ENCODE assay signal across 29 mouse cellular contexts in the genomic region with DNA sequence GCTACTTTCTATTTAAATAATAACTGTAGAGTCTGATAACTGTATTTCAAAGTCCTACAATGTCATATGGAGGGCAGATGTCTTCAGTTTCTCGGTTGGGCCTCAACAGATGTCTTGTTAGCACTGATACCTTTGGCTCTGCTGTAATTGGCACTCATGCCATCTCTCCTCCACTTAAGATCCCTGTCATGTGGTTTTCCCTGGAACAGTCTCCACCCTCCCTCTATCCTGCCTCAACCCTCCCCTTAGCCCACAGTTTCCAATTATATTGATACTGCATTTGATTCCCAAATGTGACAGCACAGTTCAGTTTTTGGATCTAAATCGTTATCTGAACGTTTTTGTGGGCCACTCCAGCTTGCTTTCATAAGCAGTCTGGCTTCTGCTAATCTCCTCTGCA. TPM values are rescaled to one million over a fixed set of nuclear protein-coding genes. Genes with fewer than 3 reads are reported as not detected.
DNase-seq lines count a peak whose midpoint lies in the region; ATAC-seq and TF ChIP-seq lines count a peak whose summit lies in the region.
"Had no signal": no experiment of that assay in that cellular context is flagged by ENCODE, and none has a peak within 500 bp of the region (broad histone marks: within the 10 kb centered on the region; RNA-seq: fewer than 3 reads in every experiment).

No protein-coding gene starts in this region.

- no peaks in the 10 kb centered on the region for H3K27me3 ChIP-seq in forebrain, embryonic 14.5 days (replicated peaks; ENCODE audit: control insufficient read depth, insufficient read depth, low read length)
- H3K27me3 ChIP-seq in forebrain, embryonic 12.5 days, result peaks cover 7% of the 10 kb centered on the region; the same call in 1 of the 2 replicates
- H3K27me3 ChIP-seq: hindbrain, embryonic 13.5 days; midbrain, embryonic 13.5 days; neural tube, embryonic 15.5 days; Patski; stomach, embryonic 15.5 days had no signal

- no peaks in the 10 kb centered on the region for H3K9me3 ChIP-seq in forebrain, embryonic 14.5 days (replicated peaks; ENCODE audit: control insufficient read depth, low read length)
- no peaks in the 10 kb centered on the region for H3K9me3 ChIP-seq in forebrain, embryonic 12.5 days
- H3K9me3 ChIP-seq: G1E; heart, embryonic 10.5 days; hindbrain, embryonic 13.5 days; liver, embryonic 12.5 days; midbrain, embryonic 13.5 days; neural tube, embryonic 15.5 days; stomach, embryonic 15.5 days had no signal

- H3K4me2 ChIP-seq in forebrain, embryonic 14.5 days (ENCODE audit: low read length), result no peak overlapping the region
- no peak overlapping the region for H3K4me2 ChIP-seq in forebrain, embryonic 12.5 days
- H3K4me2 ChIP-seq: hindbrain, embryonic 13.5 days; liver, embryonic 12.5 days; midbrain, embryonic 13.5 days; neural tube, embryonic 15.5 days; stomach, embryonic 15.5 days had no signal

- no peaks in the 10 kb centered on the region for H3K36me3 ChIP-seq in forebrain, embryonic 14.5 days (ENCODE audit: control insufficient read depth, insufficient read depth, low read length)
- H3K36me3 ChIP-seq in forebrain, embryonic 12.5 days (replicated peaks), result no peaks in the 10 kb centered on the region
- H3K36me3 ChIP-seq: G1E; heart, embryonic 10.5 days; hindbrain, embryonic 13.5 days; liver, embryonic 12.5 days; midbrain, embryonic 13.5 days; neural tube, embryonic 15.5 days; stomach, embryonic 15.5 days had no signal

- TF ChIP-seq CTCF in gastrocnemius, adult 2 months (IDR thresholded peaks at IDR 0.05), result no peak

- H3K9ac ChIP-seq in forebrain, embryonic 14.5 days (ENCODE audit: low read length), result no peak overlapping the region
- H3K9ac ChIP-seq in forebrain, embryonic 12.5 days, result no peak overlapping the region
- H3K9ac ChIP-seq: hindbrain, embryonic 13.5 days; liver, embryonic 12.5 days; liver, postnatal 0 days; midbrain, embryonic 13.5 days; neural tube, embryonic 15.5 days; stomach, embryonic 15.5 days had no signal

- peak; percentile 57; the same call in 1 of the 2 replicates for ATAC-seq in forebrain, embryonic 14.5 days
- ATAC-seq in forebrain, embryonic 12.5 days (ENCODE audit: low FRiP score), result no peak
- ATAC-seq: intestine, embryonic 16.5 days; liver, embryonic 12.5 days; liver, postnatal 0 days; midbrain, embryonic 13.5 days; Patski had no signal

- H3K4me1 ChIP-seq in forebrain, embryonic 14.5 days (ENCODE audit: control insufficient read depth, insufficient read depth, low read length), result no peaks in the 10 kb centered on the region
- H3K4me1 ChIP-seq in forebrain, embryonic 12.5 days, result no peaks in the 10 kb centered on the region
- H3K4me1 ChIP-seq: hindbrain, embryonic 13.5 days; midbrain, embryonic 13.5 days; neural tube, embryonic 15.5 days had no signal

- 51% methylated on average over 3 of the region's 3 CpGs for WGBS in forebrain, embryonic 14.5 days
- WGBS in forebrain, embryonic 12.5 days, result 67% methylated on average over 3 of the region's 3 CpGs

- intact Hi-C loops in gastrocnemius, adult 2 months (cut with DNase I), result no loop called here

- no peak overlapping the region for H3K4me3 ChIP-seq in forebrain, embryonic 14.5 days (ENCODE audit: low read depth, low read length)
- H3K4me3 ChIP-seq in forebrain, embryonic 12.5 days (replicated peaks), result no peak overlapping the region
- peak overlapping the region; percentile 49 for H3K4me3 ChIP-seq in gastrocnemius, adult 2 months
- H3K4me3 ChIP-seq: heart, embryonic 10.5 days; hindbrain, embryonic 13.5 days; liver, embryonic 12.5 days; midbrain, embryonic 13.5 days; neural tube, embryonic 15.5 days; stomach, embryonic 15.5 days had no signal

- DNase-seq in forebrain, embryonic 14.5 days (ENCODE audit: low spot score), result peak; percentile 50
- DNase-seq in gastrocnemius, adult 2 months, result no peak
- DNase-seq in gastrocnemius, adult 8-10 months (ENCODE audit: low spot score in 2 of 2), result no peak
- DNase-seq in layer of hippocampus, adult 9-10 months (ENCODE audit: low spot score), result peak; percentile 15
- DNase-seq in layer of hippocampus, postnatal 25 days (ENCODE audit: extremely low spot score in 1 of 2, low spot score in 1 of 2), result no peak
- peak; percentile 70 for DNase-seq in skeletal muscle tissue, adult 2 months (ENCODE audit: low read depth, low spot score)
- no peak for DNase-seq in embryo, embryonic 9.5 days (ENCODE audit: extremely low spot score)
- DNase-seq: adrenal gland, postnatal 10 days; cerebellum, adult 11-12 months; cerebellum, adult 9-11 months; heart, postnatal 4 days; kidney, adult 8-10 months; kidney, postnatal 10 days; left cerebral cortex, postnatal 4 days; liver, postnatal 0 days; lung, postnatal 36 days; retina, postnatal 1 day; right cerebral cortex, postnatal 14 days had no signal

- H3K27ac ChIP-seq in forebrain, embryonic 14.5 days (ENCODE audit: low read depth, low read length), result peak overlapping the region; percentile 14; the same call in 1 of the 2 replicates
- H3K27ac ChIP-seq in forebrain, embryonic 12.5 days, result no peak overlapping the region
- peak overlapping the region; percentile 92 for H3K27ac ChIP-seq in gastrocnemius, adult 2 months
- H3K27ac ChIP-seq: heart, embryonic 10.5 days; hindbrain, embryonic 13.5 days; liver, embryonic 12.5 days; midbrain, embryonic 13.5 days; neural tube, embryonic 15.5 days; stomach, embryonic 15.5 days had no signal

RNA-seq across cellular contexts. Expression of a gene that starts 8.3 kb away (rescaled TPM):
- polyA plus RNA-seq in forebrain, embryonic 14.5 days (2014; fragmentation: Nextera tagmentation; extraction: Ambion mirVana), result 130 and 154 TPM in 2 replicates
- polyA plus RNA-seq in forebrain, embryonic 12.5 days (2016; fragmentation: Nextera tagmentation; extraction: Ambion mirVana), result 172 and 182 TPM in 2 replicates
- total RNA-seq in gastrocnemius, adult 2 months (2021), result 10 to 100 TPM; 28.6 to 33.8 TPM
- total RNA-seq in gastrocnemius, adult 8-10 months (2022), result 10 to 100 TPM; 29.8 to 34.9 (median 31.1) TPM
- 10 to 100 TPM; 36.3 to 36.6 TPM for total RNA-seq in layer of hippocampus, postnatal 25 days (2021)

RNA-seq across cellular contexts. Expression of a gene that starts 12.6 kb away (rescaled TPM):
- 40.2 and 47.9 TPM in 2 replicates for polyA plus RNA-seq in forebrain, embryonic 14.5 days (2014; fragmentation: Nextera tagmentation; extraction: Ambion mirVana)
- polyA plus RNA-seq in forebrain, embryonic 12.5 days (2016; fragmentation: Nextera tagmentation; extraction: Ambion mirVana), result 54.8 and 57.3 TPM in 2 replicates
- 100 to 1,000 TPM; 515 to 576 TPM for total RNA-seq in gastrocnemius, adult 2 months (2021)
- 100 to 1,000 TPM; 458 to 672 (median 534) TPM for total RNA-seq in gastrocnemius, adult 8-10 months (2022)
- total RNA-seq in layer of hippocampus, postnatal 25 days (2021), result 10 to 100 TPM; 75.1 to 82.4 TPM
- total RNA-seq: monocyte, adult 5-6 weeks had no signal
- polyA plus RNA-seq: G1E had no signal

RNA-seq across cellular contexts. Expression of a gene that starts 44.4 kb away (rescaled TPM):
- polyA plus RNA-seq in forebrain, embryonic 14.5 days (2014; fragmentation: Nextera tagmentation; extraction: Ambion mirVana), result 73.7 and 85.8 TPM in 2 replicates
- 66.9 and 67.2 TPM in 2 replicates for polyA plus RNA-seq in forebrain, embryonic 12.5 days (2016; fragmentation: Nextera tagmentation; extraction: Ambion mirVana)
- 10 to 100 TPM; 36.0 to 36.6 TPM for total RNA-seq in gastrocnemius, adult 2 months (2021)
- 10 to 100 TPM; 42.2 to 46.4 (median 44.6) TPM for total RNA-seq in gastrocnemius, adult 8-10 months (2022)
- 10 to 100 TPM; 65.3 to 66.7 TPM for total RNA-seq in layer of hippocampus, postnatal 25 days (2021)

Comparison
In these comparisons a context has a peak if more than half of its experiments do, and no peak if none do; other contexts are left out.
1. DNase-seq: peak in forebrain, embryonic 14.5 days (single experiment), layer of hippocampus, adult 9-10 months (single experiment) and skeletal muscle tissue, adult 2 months (single experiment); none in gastrocnemius, adult 2 months (single experiment), gastrocnemius, adult 8-10 months (0 of 2), layer of hippocampus, postnatal 25 days (0 of 2) and embryo, embryonic 9.5 days (single experiment).
2. RNA of a gene that starts 12.6 kb away (total RNA-seq): 458 to 672 TPM in gastrocnemius, adult 8-10 months and 515 to 576 TPM in gastrocnemius, adult 2 months; 75.1 to 82.4 TPM in layer of hippocampus, postnatal 25 days; every median in the first group is over 4 times any median in the second.